Mouse (Mus musculus) heart, embryonic 16.5 days (tissue): ENCODE measurements around the gene Ptgr2. TPM values are rescaled to one million over a fixed set of nuclear protein-coding genes. Genes with fewer than 3 reads are reported as not detected.

ENCODE experiments used
- polyA plus RNA-seq: library from polyadenylated mRNA; unstranded; fragments of >200 nt; fragmentation: Nextera tagmentation; extraction: Ambion mirVana; gene quantifications from 2 replicates; pipeline ENCODE4 v1.2.1, GENCODE M21; 2015

The Ptgr2 gene
- polyA plus RNA-seq, 1 experiment from 2014 or later = 103 TPM

Other genes starting within 250 kb of the Ptgr2 start
- gene Acot4, start 246.9 kb upstream of the Ptgr2 start, polyA plus RNA-seq = 0.66 and 0.96 TPM in 2 replicates
- not detected in 2 replicates for gene Gm49366, start 246.3 kb upstream of the Ptgr2 start, polyA plus RNA-seq
- gene Acot3, start 233.1 kb upstream of the Ptgr2 start, polyA plus RNA-seq = 0.70 and 0.92 TPM in 2 replicates
- 0.14 and 0.22 TPM in 2 replicates for gene Acot5, start 215.9 kb upstream of the Ptgr2 start, polyA plus RNA-seq
- gene Acot6, start 184.6 kb upstream of the Ptgr2 start, polyA plus RNA-seq = 0.85 and 1.3 TPM in 2 replicates
- 3.5 and 4.0 TPM in 2 replicates for gene Dnal1, start 170.9 kb upstream of the Ptgr2 start, polyA plus RNA-seq
- gene Pnma1, start 136.7 kb upstream of the Ptgr2 start, polyA plus RNA-seq = 0.59 and 0.60 TPM in 2 replicates
- 7.1 and 7.5 TPM in 2 replicates for gene Elmsan1, start 66.4 kb upstream of the Ptgr2 start, polyA plus RNA-seq
- 54.0 and 54.5 TPM in 2 replicates for gene Zfp410, start 31.6 kb downstream of the Ptgr2 start, polyA plus RNA-seq
- gene Coq6, start 76.4 kb downstream of the Ptgr2 start, polyA plus RNA-seq = 94.2 and 95.2 TPM in 2 replicates
- 8.1 and 8.2 TPM in 2 replicates for gene Fam161b, start 76.6 kb downstream of the Ptgr2 start, polyA plus RNA-seq
- gene Entpd5, start 123.8 kb downstream of the Ptgr2 start, polyA plus RNA-seq = 37.1 and 38.9 TPM in 2 replicates
- gene Bbof1, start 123.8 kb downstream of the Ptgr2 start, polyA plus RNA-seq = 2.5 and 2.6 TPM in 2 replicates
- gene Rnf113a2, start 132.0 kb downstream of the Ptgr2 start, polyA plus RNA-seq = 21.1 and 25.1 TPM in 2 replicates
- 70.3 and 72.9 TPM in 2 replicates for gene Aldh6a1, start 165.8 kb downstream of the Ptgr2 start, polyA plus RNA-seq
- gene Lin52, start 166.2 kb downstream of the Ptgr2 start, polyA plus RNA-seq = 16.2 and 18.1 TPM in 2 replicates